Mouse (Mus musculus): Measurements from ENCODE around the gene Olfr122. TPM values are rescaled to one million over a fixed set of nuclear protein-coding genes. Genes with fewer than 3 reads are reported as not detected.

Olfr122 gene
- total RNA-seq (2023), result not detected

GRCm38 (mm10) chr17:37768307-37768706 lies at the start of gene Olfr122:
TSS of gene Olfr122 (plus strand) at chr17:37768607.

GRCm38 (mm10) chr17:37721508-37721907 lies 46.9 kb upstream of the Olfr122 start, which contains the start of gene Olfr120:
TSS of gene Olfr120 (plus strand) at chr17:37721808.

GRCm38 (mm10) chr17:37793229-37793628 lies 24.8 kb downstream of the Olfr122 start, which contains the start of gene Olfr123:
TSS of gene Olfr123 (plus strand) at chr17:37793529.

GRCm38 (mm10) chr17:37799588-37799987 lies 31.2 kb downstream of the Olfr122 start, which contains the start of gene Olfr124:
TSS of gene Olfr124 (plus strand) at chr17:37799888.

Other genes with a start within 250 kb of the Olfr122 start
- gene Olfr112, start 199.2 kb upstream of the Olfr122 start, total RNA-seq (2023), result not detected
- not detected for gene Olfr113, start 190.9 kb upstream of the Olfr122 start, total RNA-seq (2023)
- not detected for gene Olfr114, start 175.9 kb upstream of the Olfr122 start, total RNA-seq (2023)
- gene Olfr115, start 141.5 kb upstream of the Olfr122 start, total RNA-seq (2023), result not detected
- not detected for gene Olfr116, start 141.4 kb upstream of the Olfr122 start, total RNA-seq (2023)
- gene Olfr117, start 104.8 kb upstream of the Olfr122 start, total RNA-seq (2023), result not detected
- gene Olfr118, start 101.6 kb upstream of the Olfr122 start, total RNA-seq (2023), result not detected
- not detected for gene Olfr119, start 72.0 kb upstream of the Olfr122 start, total RNA-seq (2023)
- not detected for gene Olfr120, start 46.8 kb upstream of the Olfr122 start, total RNA-seq (2023)
- not detected for gene Olfr121, start 19.8 kb upstream of the Olfr122 start, total RNA-seq (2023)
- not detected for gene Olfr123, start 24.9 kb downstream of the Olfr122 start, total RNA-seq (2023)
- not detected for gene Olfr124, start 31.3 kb downstream of the Olfr122 start, total RNA-seq (2023)
- not detected for gene Olfr125, start 64.3 kb downstream of the Olfr122 start, total RNA-seq (2023)
- not detected for gene Olfr126, start 78.9 kb downstream of the Olfr122 start, total RNA-seq (2023)
- gene Olfr127, start 131.8 kb downstream of the Olfr122 start, total RNA-seq (2023), result not detected
- not detected for gene Olfr128, start 151.9 kb downstream of the Olfr122 start, total RNA-seq (2023)
- not detected for gene Olfr761, start 184.5 kb downstream of the Olfr122 start, total RNA-seq (2023)

Data from B cell, adult 67 days (primary cell).